Mouse (Mus musculus) embryonic fibroblast, embryonic 13.5 days (primary cell): ENCODE measurements at regions not wholly inside any gene's neighbourhood (a gene's known extent, or its start where the extent isn't known, plus 50 kb on each side); places are given as distances from the start of the nearest gene placed in this dataset.

Source experiments
- CTCF ChIP-seq: IDR thresholded peaks from 2 replicates; pipeline ENCODE4 v1.5.1; 2011; ENCODE audit warnings: mild to moderate bottlenecking, control low read depth, low read length, moderate library complexity, borderline replicate concordance; ENCODE audit not compliant: insufficient read depth
- POLR2A ChIP-seq: IDR thresholded peaks from 2 replicates; pipeline ENCODE4 v1.6.1; 2011; ENCODE audit warnings: low read depth, mild to moderate bottlenecking, control low read depth, low read length, moderate library complexity

DNA sequence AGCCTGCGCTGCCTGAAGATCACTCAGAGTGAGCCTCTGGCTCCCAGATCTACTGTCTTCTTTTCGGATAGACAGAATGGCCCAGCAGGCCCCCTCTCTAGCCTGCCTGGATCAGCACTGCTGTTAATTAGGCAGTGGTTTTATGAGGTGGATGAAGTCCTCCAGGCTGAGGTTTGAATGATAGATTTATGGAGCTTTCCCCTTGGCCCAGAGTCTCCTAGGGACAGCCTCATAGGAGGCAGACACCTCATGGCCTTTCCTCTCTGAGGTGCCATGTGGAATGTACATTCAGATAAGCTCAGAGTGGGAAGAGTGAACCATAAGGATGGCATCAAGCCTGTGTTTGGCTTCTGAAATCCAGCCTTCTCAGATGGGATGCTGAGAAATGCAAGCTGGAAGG lies 90.1 kb downstream of the Foxf2 start:
- TF ChIP-seq CTCF (no peak), POLR2A (no peak)
